Mouse (Mus musculus) megakaryocyte, embryonic 14.5 days (primary cell): ENCODE measurements around the gene Olfr1500. TPM values are rescaled to one million over a fixed set of nuclear protein-coding genes. Genes with fewer than 3 reads are reported as not detected.
"Not testable (repeated sequence)": the region's sequence is repeated elsewhere in the genome, so short reads cannot be mapped to it uniquely, and the experiment has no call there.

Experiments
- H3K27me3 ChIP-seq: replicated peaks from 2 replicates; pipeline ENCODE3; 2012; ENCODE audit warnings: inconsistent platforms
- H3K36me3 ChIP-seq: replicated peaks from 2 replicates; pipeline ENCODE3; 2012; ENCODE audit warnings: low read length, inconsistent platforms, mixed read lengths
- H3K4me1 ChIP-seq: 2 replicates; pipeline ENCODE4 v1.6.1; 2012; ENCODE audit warnings: inconsistent platforms
- H3K4me3 ChIP-seq: replicated peaks from 2 replicates; pipeline ENCODE3; 2012; ENCODE audit warnings: moderate library complexity, mild to moderate bottlenecking, inconsistent platforms
- H3K9me3 ChIP-seq: 2 replicates; pipeline ENCODE4 v1.6.1; 2012; ENCODE audit warnings: inconsistent platforms
- FLI1 ChIP-seq: IDR thresholded peaks from 2 replicates; pipeline ENCODE4 v1.6.1; 2012; ENCODE audit warnings: low read length, inconsistent platforms, mixed read lengths
- GATA1 ChIP-seq: IDR thresholded peaks from 3 replicates; pipeline ENCODE4 v1.6.1; 2012; ENCODE audit warnings: mixed read lengths, low read length, inconsistent platforms, borderline replicate concordance
- polyA plus RNA-seq: library from polyadenylated mRNA; stranded (reverse); fragments of >175 nt; gene quantifications from 2 replicates; pipeline ENCODE4 v1.2.3, GENCODE M21; 2012; ENCODE audit warnings: low replicate concordance; ENCODE audit not compliant: insufficient read depth

Gene Olfr1500
- not detected in 2 replicates for polyA plus RNA-seq

DNA sequence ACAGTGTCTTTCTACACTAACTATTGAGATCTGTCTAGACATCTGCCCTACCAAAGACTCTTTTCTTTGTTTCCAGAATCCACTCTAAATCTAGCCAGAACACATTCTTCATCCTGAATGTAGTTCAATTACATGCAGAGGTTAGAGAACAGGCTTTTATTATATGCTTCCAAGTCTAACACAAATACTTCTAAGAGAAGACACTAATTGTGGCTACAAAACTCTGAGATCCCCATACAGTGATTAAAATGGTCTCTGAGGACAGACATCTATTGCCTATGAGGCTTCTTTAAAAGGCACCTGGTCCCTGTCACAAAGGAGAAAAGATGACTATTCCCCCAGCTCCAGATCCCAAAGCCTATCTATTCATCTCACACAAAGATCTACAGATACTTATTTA, at the start of gene Olfr1500:
Gene Olfr1500 (minus strand): TSS at position 101 of the 400 bp plus-strand sequence.
- no peak within 1 kb of the TSS for H3K4me3 ChIP-seq
- TF ChIP-seq FLI1 (no peak), GATA1 (no peak)
- no peaks in the 10 kb centered on the region for H3K4me1 ChIP-seq
- H3K9me3 ChIP-seq: no peaks in the 10 kb centered on the region
- no peaks in the 10 kb centered on the region for H3K36me3 ChIP-seq
- H3K27me3 ChIP-seq: no peaks in the 10 kb centered on the region

DNA sequence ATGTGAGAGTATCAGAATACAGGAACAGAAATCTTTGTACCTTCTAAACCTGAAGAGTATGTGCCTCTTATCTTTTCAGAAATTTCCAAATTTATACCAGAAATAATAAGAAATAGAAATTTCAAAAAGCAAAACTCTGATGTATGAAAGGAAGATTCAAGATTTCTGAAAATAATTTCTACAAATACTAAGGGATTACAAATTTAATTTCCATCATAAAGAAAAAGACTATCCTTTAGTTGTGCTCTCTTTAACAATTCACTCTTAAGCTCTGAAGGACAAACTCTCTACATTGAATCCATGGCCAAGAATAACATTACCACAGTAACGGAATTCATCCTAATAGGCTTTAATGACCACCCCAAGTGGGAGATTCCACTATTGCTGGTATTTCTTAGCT, 31.2 kb upstream of the Olfr1500 start, which contains the start of gene Olfr1502:
Gene Olfr1502 (plus strand): TSS at position 301 of the 400 bp plus-strand sequence.
- Histone ChIP-seq H3K4me1 (no peaks in the 10 kb centered on the region), H3K4me3 (no peak within 1 kb of the TSS), H3K9me3 (no peaks in the 10 kb centered on the region), H3K27me3 (no peaks in the 10 kb centered on the region), H3K36me3 (no peaks in the 10 kb centered on the region)
- TF ChIP-seq GATA1: no peak
- no peak for TF ChIP-seq FLI1

DNA sequence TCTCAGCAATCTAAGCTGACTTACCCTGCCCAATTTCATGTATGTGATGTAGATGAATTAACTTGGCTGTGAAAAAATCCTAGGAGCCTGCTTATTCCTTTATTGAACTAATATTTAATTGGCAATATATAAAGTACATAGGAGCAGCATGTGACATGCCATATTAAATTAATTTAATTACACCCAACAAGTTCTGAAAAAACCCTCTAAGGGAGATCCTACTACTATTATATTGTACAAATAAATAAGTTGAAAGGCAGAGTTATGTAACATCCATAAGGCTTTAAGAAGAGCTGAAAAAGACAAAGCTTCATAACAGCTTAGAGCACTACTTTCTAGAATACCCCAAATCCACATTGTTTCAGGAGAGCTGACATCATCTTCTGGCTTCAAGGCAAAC, 20.3 kb upstream of the Olfr1500 start, which contains the start of gene Olfr1501:
Gene Olfr1501 (minus strand): TSS at position 101 of the 400 bp plus-strand sequence.
- not testable (repeated sequence) for H3K9me3 ChIP-seq, H3K4me1 ChIP-seq

DNA sequence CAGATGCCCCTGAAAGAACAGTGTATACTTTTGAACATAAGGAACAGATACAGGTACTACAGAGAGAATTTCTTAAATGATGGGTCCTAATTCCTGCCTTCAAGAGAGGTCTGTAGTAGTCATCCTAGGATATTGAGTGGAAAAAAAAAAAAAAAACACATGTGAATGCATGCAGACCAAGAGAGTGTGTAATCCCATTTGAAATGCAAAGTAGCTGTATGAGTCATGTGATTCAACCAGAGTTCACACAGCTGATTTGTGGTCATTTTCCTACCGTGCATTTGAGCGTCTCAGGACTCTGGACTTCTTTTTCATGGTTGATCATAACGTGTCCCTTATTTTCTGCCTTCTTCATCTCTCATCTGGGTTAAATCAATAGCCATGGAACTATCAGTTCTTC, 1.8 kb downstream of the Olfr1500 start:
- Histone ChIP-seq H3K9me3 (no peaks in the 10 kb centered on the region), H3K4me1 (no peaks in the 10 kb centered on the region), H3K27me3 (no peaks in the 10 kb centered on the region), H3K36me3 (no peaks in the 10 kb centered on the region), H3K4me3 (no peak overlapping the region)
- TF ChIP-seq FLI1: no peak
- no peak for TF ChIP-seq GATA1

More for the DNA sequence above, 20.3 kb upstream of the Olfr1500 start, which contains the start of gene Olfr1501:
- not testable (repeated sequence) for H3K27me3 ChIP-seq, H3K36me3 ChIP-seq, H3K4me3 ChIP-seq

DNA sequence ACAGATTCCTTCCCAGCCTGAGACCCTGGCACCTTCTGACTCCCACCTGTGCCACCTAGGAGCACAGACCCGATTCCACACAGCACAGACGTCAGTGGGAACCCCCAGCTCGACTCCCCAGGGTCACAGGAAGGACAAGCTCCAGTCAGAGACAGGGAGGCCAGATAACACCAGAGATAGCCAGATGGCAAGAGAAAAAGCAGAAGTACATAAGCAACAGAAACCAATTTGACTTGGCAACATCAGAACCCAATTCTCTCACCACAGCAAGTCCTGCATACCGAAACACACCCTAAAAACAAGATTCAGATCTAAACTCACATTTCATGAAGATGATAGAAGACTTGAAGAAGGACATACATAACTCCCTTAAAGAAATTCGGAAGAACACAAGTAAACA, 9.4 kb downstream of the Olfr1500 start:
- Histone ChIP-seq H3K4me3 (no peak overlapping the region), H3K4me1 (no peaks in the 10 kb centered on the region), H3K9me3 (no peaks in the 10 kb centered on the region), H3K36me3 (no peaks in the 10 kb centered on the region), H3K27me3 (no peaks in the 10 kb centered on the region)
- no peak for TF ChIP-seq GATA1
- no peak for TF ChIP-seq FLI1

DNA sequence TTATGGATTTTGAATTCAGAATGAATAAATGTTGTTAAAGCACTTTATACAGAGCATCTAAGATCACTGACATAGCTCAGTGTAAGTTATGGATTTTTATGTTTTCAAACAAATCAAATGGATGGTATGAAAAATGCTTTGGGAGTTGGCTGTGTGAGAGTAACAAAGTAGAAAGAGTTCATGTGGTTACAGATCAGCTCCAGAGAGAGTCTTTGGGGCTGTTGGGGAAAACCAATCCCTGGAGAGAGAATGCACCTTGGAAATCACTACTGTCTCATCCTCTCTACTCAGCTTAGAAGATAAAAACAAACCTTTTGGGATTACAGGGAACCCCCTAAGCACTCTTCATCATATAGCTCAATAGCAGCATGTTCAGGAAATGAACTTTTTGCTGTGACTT, 10.9 kb downstream of the Olfr1500 start, which contains the start of gene Olfr1499:
Gene Olfr1499 (minus strand): TSS at position 101 of the 400 bp plus-strand sequence.
- no peak within 1 kb of the TSS for H3K4me3 ChIP-seq
- H3K36me3 ChIP-seq: no peaks in the 10 kb centered on the region
- H3K9me3 ChIP-seq: no peaks in the 10 kb centered on the region
- H3K4me1 ChIP-seq: no peaks in the 10 kb centered on the region
- H3K27me3 ChIP-seq: no peaks in the 10 kb centered on the region
- TF ChIP-seq GATA1 (no peak), FLI1 (no peak)

DNA sequence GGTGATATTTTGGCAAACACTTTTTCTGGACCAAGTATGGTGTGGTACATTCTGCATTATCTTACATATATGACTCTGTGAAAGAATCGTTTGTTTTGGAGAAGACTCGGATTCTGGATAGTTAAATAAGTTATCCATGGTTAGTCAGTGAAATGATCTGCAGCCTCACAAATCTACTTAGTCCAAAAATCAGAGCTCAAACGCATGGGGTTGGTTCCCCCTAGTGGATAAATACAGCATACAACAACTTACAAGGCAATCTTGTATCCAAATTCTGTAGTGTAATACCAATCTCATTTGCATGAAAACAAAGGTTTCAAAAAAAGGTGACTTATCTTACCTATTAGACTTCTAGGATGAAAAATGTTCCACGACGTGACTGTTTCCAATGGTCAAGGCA, 11.5 kb downstream of the Olfr1500 start:
- H3K4me1 ChIP-seq: no peaks in the 10 kb centered on the region
- H3K4me3 ChIP-seq: no peak overlapping the region
- TF ChIP-seq FLI1: no peak
- no peak for TF ChIP-seq GATA1
- H3K9me3 ChIP-seq: no peaks in the 10 kb centered on the region
- H3K36me3 ChIP-seq: no peaks in the 10 kb centered on the region
- H3K27me3 ChIP-seq: no peaks in the 10 kb centered on the region

DNA sequence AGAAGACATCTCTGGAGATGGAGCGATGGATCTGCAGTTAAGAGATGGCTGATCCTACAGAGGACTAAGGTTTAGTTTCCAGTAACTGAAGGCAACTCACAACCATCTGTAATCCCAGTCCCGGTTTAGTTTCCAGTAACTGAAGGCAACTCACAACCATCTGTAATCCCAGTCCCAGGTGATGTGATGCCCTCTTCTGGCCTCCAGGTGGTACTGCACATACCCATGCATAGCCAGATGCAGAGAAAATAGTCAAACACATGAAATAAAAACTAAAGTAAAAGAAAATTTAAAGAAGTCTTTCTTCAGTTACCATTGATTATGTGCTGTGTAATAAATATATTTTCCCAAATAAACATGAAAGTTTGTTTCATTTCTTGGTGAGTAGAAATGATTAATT, 17.5 kb downstream of the Olfr1500 start:
- Histone ChIP-seq H3K36me3 (no peaks in the 10 kb centered on the region), H3K9me3 (no peaks in the 10 kb centered on the region), H3K27me3 (no peaks in the 10 kb centered on the region), H3K4me1 (no peaks in the 10 kb centered on the region), H3K4me3 (no peak overlapping the region)
- TF ChIP-seq GATA1: no peak
- TF ChIP-seq FLI1: no peak

DNA sequence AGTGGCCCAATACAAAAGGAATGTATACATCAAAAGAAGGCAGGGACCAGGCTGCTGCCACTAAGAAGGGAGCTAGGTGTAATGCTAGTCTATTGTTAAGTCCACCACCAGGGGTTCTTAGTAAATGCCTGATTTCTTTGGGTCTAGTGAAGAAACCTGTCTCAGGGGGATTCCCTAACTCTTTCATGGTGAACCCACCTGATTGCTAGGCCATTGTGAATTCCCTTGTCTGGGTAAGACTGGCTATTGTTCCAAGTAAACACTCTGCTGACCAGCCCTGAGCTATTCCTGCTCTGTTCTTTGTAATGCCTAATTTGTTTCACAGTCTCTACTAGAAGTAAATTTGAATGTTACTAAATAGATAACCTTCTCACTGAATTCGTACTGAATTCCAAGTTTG, 24.8 kb downstream of the Olfr1500 start:
- not testable (repeated sequence) for H3K27me3 ChIP-seq, H3K4me3 ChIP-seq, H3K9me3 ChIP-seq, H3K36me3 ChIP-seq, H3K4me1 ChIP-seq

DNA sequence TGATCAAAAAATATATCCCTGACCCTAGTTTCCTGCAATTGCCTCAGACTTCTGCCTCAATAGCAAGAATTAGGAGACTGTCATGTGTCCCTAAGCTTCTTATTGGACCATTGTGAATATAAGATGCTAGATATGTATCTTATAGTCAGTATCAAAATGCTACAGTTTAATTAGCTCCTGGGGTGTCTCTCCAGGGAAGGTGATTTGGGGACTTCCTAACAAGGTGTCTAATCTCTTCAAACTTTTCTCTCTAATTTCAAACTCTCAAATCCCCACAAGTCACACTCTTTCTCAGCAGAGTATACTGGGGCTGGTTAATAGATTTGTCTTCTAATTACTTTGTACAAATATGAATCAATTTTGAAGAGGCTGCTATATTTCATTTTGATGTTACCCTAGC, 32.2 kb downstream of the Olfr1500 start, which contains the start of gene Olfr1497:
Gene Olfr1497 (minus strand): TSS at position 101 of the 400 bp plus-strand sequence.
- Histone ChIP-seq H3K4me1 (no peaks in the 10 kb centered on the region), H3K27me3 (no peaks in the 10 kb centered on the region), H3K9me3 (no peaks in the 10 kb centered on the region), H3K4me3 (no peak within 1 kb of the TSS), H3K36me3 (no peaks in the 10 kb centered on the region)
- no peak for TF ChIP-seq FLI1
- TF ChIP-seq GATA1: no peak

DNA sequence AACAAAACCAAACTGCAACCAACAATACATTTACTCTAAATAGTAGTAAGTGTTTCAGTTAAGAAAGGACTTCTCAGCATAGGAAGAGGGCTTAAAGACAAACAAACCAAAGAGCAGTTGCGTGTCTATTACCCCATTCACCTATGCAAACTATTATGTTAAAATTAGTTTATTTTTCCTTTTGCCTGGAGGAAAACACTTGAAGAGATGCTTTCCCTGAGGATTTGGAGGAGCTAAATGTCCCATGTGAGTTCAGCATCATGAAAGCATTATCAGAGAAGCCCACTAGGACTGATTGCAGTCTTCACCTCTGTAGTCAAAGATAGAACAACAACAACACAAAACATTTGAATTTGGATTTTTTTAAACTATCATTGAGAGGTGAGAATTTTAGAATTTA, 52.7 kb downstream of the Olfr1500 start, which contains the start of gene Olfr1496:
Gene Olfr1496 (plus strand): TSS at position 301 of the 400 bp plus-strand sequence.
- no peak for TF ChIP-seq FLI1
- TF ChIP-seq GATA1: no peak
- Histone ChIP-seq H3K36me3 (no peaks in the 10 kb centered on the region), H3K4me1 (no peaks in the 10 kb centered on the region), H3K27me3 (no peaks in the 10 kb centered on the region), H3K9me3 (no peaks in the 10 kb centered on the region), H3K4me3 (no peak within 1 kb of the TSS)

Other genes with a start within 250 kb of the Olfr1500 start
- not detected in 2 replicates for gene Olfr1484, start 247.0 kb downstream of the Olfr1500 start, polyA plus RNA-seq
- gene Olfr1487, start 213.1 kb downstream of the Olfr1500 start, polyA plus RNA-seq: not detected in 2 replicates
- gene Olfr1489, start 198.9 kb downstream of the Olfr1500 start, polyA plus RNA-seq: not detected in 2 replicates
- gene Olfr1490, start 179.4 kb downstream of the Olfr1500 start, polyA plus RNA-seq: not detected in 2 replicates
- gene Olfr1491, start 133.2 kb downstream of the Olfr1500 start, polyA plus RNA-seq: not detected in 2 replicates
- gene Olfr1493-ps1, start 107.2 kb downstream of the Olfr1500 start, polyA plus RNA-seq: not detected in 2 replicates
- gene Olfr1494, start 90.8 kb downstream of the Olfr1500 start, polyA plus RNA-seq: not detected in 2 replicates
- gene Olfr1495, start 65.9 kb downstream of the Olfr1500 start, polyA plus RNA-seq: not detected in 2 replicates
- not detected in 2 replicates for gene Olfr1496, start 52.6 kb downstream of the Olfr1500 start, polyA plus RNA-seq
- gene Olfr1497, start 32.3 kb downstream of the Olfr1500 start, polyA plus RNA-seq: not detected in 2 replicates
- gene Olfr1499, start 11.0 kb downstream of the Olfr1500 start, polyA plus RNA-seq: not detected in 2 replicates
- gene Olfr1501, start 20.2 kb upstream of the Olfr1500 start, polyA plus RNA-seq: not detected in 2 replicates
- not detected in 2 replicates for gene Olfr1502, start 31.3 kb upstream of the Olfr1500 start, polyA plus RNA-seq
- not detected in 2 replicates for gene Olfr1504, start 67.4 kb upstream of the Olfr1500 start, polyA plus RNA-seq
- gene Olfr1505, start 83.0 kb upstream of the Olfr1500 start, polyA plus RNA-seq: not detected in 2 replicates